Mouse (Mus musculus) lung, embryonic 14.5 days (tissue): ENCODE results near the gene Rasgef1c. TPM values are rescaled to one million over a fixed set of nuclear protein-coding genes. Genes with fewer than 3 reads are reported as not detected.

Experiments
- ATAC-seq: fragments of 200-750 bp; cut with Nextera tagmentation; 2 replicates; pipeline ENCODE4 v1.8.0; 2017; ENCODE audit warnings: mild to moderate bottlenecking, moderate TSS enrichment, moderate library complexity; ENCODE audit not compliant: insufficient read depth
- DNase-seq: peaks from one replicate; pipeline ENCODE4 v3.0.0-alpha.2; 2015
- H3K27ac ChIP-seq: fragments of 300-500 bp; sonication (generic); 2 replicates; pipeline ENCODE4 v1.5.1; 2014; ENCODE audit warnings: low read depth, mild to moderate bottlenecking, moderate library complexity
- H3K27me3 ChIP-seq: fragments of 300-500 bp; sonication (generic); 2 replicates; pipeline ENCODE4 v1.6.1; 2014; ENCODE audit warnings: low read length, control low read depth; ENCODE audit not compliant: insufficient read depth
- H3K36me3 ChIP-seq: fragments of 300-500 bp; sonication (generic); 2 replicates; pipeline ENCODE4 v1.6.1; 2014; ENCODE audit warnings: control low read depth; ENCODE audit not compliant: insufficient read depth
- H3K4me1 ChIP-seq: fragments of 300-500 bp; sonication (generic); 2 replicates; pipeline ENCODE4 v1.6.1; 2014; ENCODE audit warnings: antibody characterized with exemption, control low read depth; ENCODE audit not compliant: insufficient read depth
- H3K4me2 ChIP-seq: fragments of 300-500 bp; sonication (generic); 2 replicates; pipeline ENCODE4 v1.6.1; 2014; ENCODE audit warnings: mild to moderate bottlenecking
- H3K4me3 ChIP-seq: fragments of 300-500 bp; sonication (generic); 2 replicates; pipeline ENCODE4 v1.5.1; 2014; ENCODE audit warnings: low read depth, low read length
- H3K9ac ChIP-seq: fragments of 300-500 bp; sonication (generic); 2 replicates; pipeline ENCODE4 v1.6.1; 2014
- H3K9me3 ChIP-seq: fragments of 300-500 bp; sonication (generic); 2 replicates; pipeline ENCODE4 v1.6.1; 2016; ENCODE audit warnings: low read depth, low read length, control low read depth
- CTCF ChIP-seq: IDR thresholded peaks from 2 replicates; pipeline ENCODE4 v1.5.1; 2016; ENCODE audit warnings: antibody characterized with exemption, low read depth
- WGBS: fragments of 180-500 bp; shearing (Covaris S2); extraction: QIAGEN DNeasy Blood & Tissue Kit; methylation state at CpG from one replicate; pipeline ENCODE4 v1.1.7; 2014; 5-methylcytosine and 5-hydroxymethylcytosine counted together
- polyA plus RNA-seq: library from polyadenylated mRNA; unstranded; fragments of >200 nt; fragmentation: Nextera tagmentation; extraction: Ambion mirVana; gene quantifications from 2 replicates; pipeline ENCODE4 v1.2.1, GENCODE M21; 2014

Gene Rasgef1c
- polyA plus RNA-seq, 1 experiment from 2014 or later: 0.09 TPM

GRCm38 (mm10) chr11:49977963-49978568 lies 76.4 kb downstream of the Rasgef1c start:
- 79% methylated on average over 10 of the region's 10 CpGs for WGBS
- Histone ChIP-seq H3K9me3 (no peaks in the 10 kb centered on the region), H3K27ac (no peak overlapping the region), H3K36me3 (no peaks in the 10 kb centered on the region), H3K4me2 (no peak overlapping the region), H3K4me3 (no peak overlapping the region), H3K27me3 (no peaks in the 10 kb centered on the region), H3K9ac (no peak overlapping the region), H3K4me1 (no peaks in the 10 kb centered on the region)
- ATAC-seq (no peak), DNase-seq (no peak)
- no peak for TF ChIP-seq CTCF

- ATAC-seq: no peak
- TF ChIP-seq CTCF: no peak
- Histone ChIP-seq H3K4me3 (no peak overlapping the region), H3K4me2 (no peak overlapping the region), H3K36me3 (no peaks in the 10 kb centered on the region), H3K9me3 (no peaks in the 10 kb centered on the region), H3K4me1 (no peaks in the 10 kb centered on the region), H3K27me3 (no peaks in the 10 kb centered on the region), H3K9ac (no peak overlapping the region), H3K27ac (no peak overlapping the region)
- 92% methylated on average over 8 of the region's 8 CpGs for WGBS
- no peak for DNase-seq
Measured at GRCm38 (mm10) chr11:49978935-49979334, 77.3 kb downstream of the Rasgef1c start.

DNA sequence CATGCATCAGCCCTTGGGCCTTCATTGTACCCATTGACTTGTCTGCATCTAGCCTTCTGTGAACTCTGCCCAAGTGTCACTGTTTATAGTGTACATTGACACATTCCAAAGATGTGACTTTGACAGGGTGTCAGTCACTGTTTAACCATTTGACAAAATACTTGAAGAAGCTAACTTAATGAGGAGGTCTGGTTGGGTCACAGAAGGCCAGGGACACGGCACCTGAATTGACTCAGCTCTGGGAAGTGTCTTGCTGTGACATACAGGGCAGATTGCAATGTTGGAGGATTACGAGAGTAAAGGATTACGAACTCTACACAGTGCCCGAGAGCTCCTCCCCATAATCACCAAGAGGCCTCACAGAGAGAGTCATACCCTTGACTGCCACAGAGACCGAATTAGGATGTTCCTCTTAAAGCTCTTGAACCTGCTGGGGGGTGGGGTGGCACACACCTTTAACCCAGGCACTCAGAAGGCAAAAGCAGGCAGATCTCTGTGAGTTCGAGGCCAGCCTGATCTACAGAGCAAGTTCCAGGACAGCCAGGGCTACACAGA lies 79.1 kb downstream of the Rasgef1c start:
- no peak overlapping the region for H3K27ac ChIP-seq
- no peak for ATAC-seq

DNA sequence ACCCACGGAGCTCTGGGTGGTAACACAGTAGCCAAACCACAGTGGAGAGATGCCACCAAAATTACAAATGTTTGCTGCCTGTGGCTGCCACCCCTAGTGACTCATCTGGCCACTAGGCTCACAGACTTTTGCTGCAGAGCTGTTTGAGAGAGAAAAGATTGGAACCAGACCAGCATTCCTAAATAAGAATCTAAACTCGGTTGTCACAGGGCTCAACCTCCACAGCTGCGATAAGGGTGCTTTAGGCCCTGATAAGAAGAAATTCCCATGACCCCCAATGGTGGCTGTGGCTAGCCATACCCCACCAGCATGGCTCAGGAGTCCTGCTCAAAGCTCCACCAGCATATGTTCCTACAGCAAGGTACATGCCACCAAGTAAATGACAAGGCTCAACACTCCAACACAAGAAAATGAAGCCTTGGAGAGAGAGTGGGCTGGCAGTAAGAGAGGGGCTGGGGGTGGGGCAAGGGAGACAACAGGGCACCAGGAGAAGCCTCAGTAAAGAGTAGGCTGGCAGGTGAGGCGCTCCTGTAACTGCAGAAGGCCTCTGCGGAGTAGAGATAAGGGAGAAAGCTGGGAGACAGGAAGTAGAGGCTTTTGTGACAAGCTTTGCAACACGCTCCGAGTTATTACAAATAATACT lies 79.8 kb downstream of the Rasgef1c start:
- Histone ChIP-seq H3K9me3 (no peaks in the 10 kb centered on the region), H3K9ac (no peak overlapping the region), H3K36me3 (no peaks in the 10 kb centered on the region), H3K27me3 (no peaks in the 10 kb centered on the region), H3K4me2 (no peak overlapping the region), H3K27ac (no peak overlapping the region), H3K4me3 (no peak overlapping the region), H3K4me1 (no peaks in the 10 kb centered on the region)
- TF ChIP-seq CTCF: no peak
- no peak for DNase-seq
- no peak for ATAC-seq
- WGBS: 52% methylated on average over 7 of the region's 7 CpGs

More for the DNA sequence above, 79.1 kb downstream of the Rasgef1c start:
- no peak overlapping the region for H3K9ac ChIP-seq
- no peaks in the 10 kb centered on the region for H3K9me3 ChIP-seq
- no peaks in the 10 kb centered on the region for H3K4me1 ChIP-seq
- no peak overlapping the region for H3K4me3 ChIP-seq
- no peak for TF ChIP-seq CTCF
- no peak overlapping the region for H3K4me2 ChIP-seq
- no peaks in the 10 kb centered on the region for H3K27me3 ChIP-seq
- WGBS: 69% methylated on average over 6 of the region's 6 CpGs
- DNase-seq: no peak
- no peaks in the 10 kb centered on the region for H3K36me3 ChIP-seq

- Histone ChIP-seq H3K36me3 (no peaks in the 10 kb centered on the region), H3K4me2 (no peak overlapping the region), H3K27ac (no peak overlapping the region), H3K4me3 (no peak overlapping the region), H3K27me3 (no peaks in the 10 kb centered on the region), H3K4me1 (no peaks in the 10 kb centered on the region), H3K9ac (no peak overlapping the region), H3K9me3 (no peaks in the 10 kb centered on the region)
- WGBS: 83% methylated on average over 4 of the region's 4 CpGs
- DNase-seq (no peak), ATAC-seq (no peak)
- TF ChIP-seq CTCF: no peak
Measured at GRCm38 (mm10) chr11:49982094-49982493, 80.5 kb downstream of the Rasgef1c start.

- no peaks in the 10 kb centered on the region for H3K9me3 ChIP-seq
- H3K4me3 ChIP-seq: no peak overlapping the region
- no peak for ATAC-seq
- no peaks in the 10 kb centered on the region for H3K4me1 ChIP-seq
- no peaks in the 10 kb centered on the region for H3K36me3 ChIP-seq
- H3K9ac ChIP-seq: no peak overlapping the region
- no peak for DNase-seq
- H3K4me2 ChIP-seq: no peak overlapping the region
- 41% methylated on average over 4 of the region's 4 CpGs for WGBS
- no peak overlapping the region for H3K27ac ChIP-seq
- H3K27me3 ChIP-seq: no peaks in the 10 kb centered on the region
- TF ChIP-seq CTCF: no peak
Measured at GRCm38 (mm10) chr11:49982881-49983280, 81.2 kb downstream of the Rasgef1c start.

DNA sequence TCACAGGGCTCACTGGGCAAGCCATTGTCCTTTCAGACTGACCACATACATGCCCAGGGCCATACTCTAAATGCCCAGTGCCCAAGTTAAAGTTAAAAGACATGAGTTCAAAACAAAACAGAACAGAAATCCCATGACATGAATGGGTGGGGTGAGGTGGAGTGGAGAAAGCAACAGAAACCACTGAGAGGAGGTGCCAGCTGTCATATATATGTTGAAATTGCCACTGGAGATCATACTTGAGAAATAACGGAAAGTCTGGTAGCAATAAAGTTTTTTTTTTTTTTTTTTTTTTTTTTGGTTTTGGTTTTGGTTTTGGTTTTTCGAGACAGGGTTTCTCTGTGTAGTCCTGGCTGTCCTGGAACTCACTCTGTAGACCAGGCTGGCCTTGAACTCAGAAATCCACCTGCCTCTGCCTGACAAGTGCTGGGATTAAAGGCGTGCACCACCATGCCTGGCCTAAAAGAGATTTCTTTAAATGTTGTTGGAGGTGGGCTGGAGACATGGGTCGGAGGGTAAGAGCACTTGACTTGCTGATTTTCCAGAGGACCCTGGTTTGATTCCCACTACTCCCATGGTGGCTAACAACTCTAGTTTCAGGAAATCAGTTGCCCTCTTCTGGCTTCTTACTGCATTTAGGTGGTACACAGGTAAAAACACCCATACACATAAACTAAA lies 82.4 kb downstream of the Rasgef1c start:
- H3K4me2 ChIP-seq: no peak overlapping the region
- no peak for DNase-seq
- ATAC-seq: no peak
- H3K27me3 ChIP-seq: no peaks in the 10 kb centered on the region
- H3K9ac ChIP-seq: no peak overlapping the region
- WGBS: 69% methylated on average over 4 of the region's 4 CpGs
- H3K36me3 ChIP-seq: no peaks in the 10 kb centered on the region
- no peak for TF ChIP-seq CTCF
- H3K4me3 ChIP-seq: no peak overlapping the region
- H3K4me1 ChIP-seq: no peaks in the 10 kb centered on the region
- H3K9me3 ChIP-seq: no peaks in the 10 kb centered on the region
- no peak overlapping the region for H3K27ac ChIP-seq
